Mouse (Mus musculus) kidney, adult 2 months (tissue): ENCODE results near the gene Scp2.

Experiments
- CTCF ChIP-seq: fragments of 200-500 bp; conservative IDR thresholded peaks from 2 replicates; pipeline ENCODE4 v1.5.1; 2011; ENCODE audit warnings: low read depth, mild to moderate bottlenecking, control low read depth, low read length, moderate library complexity, mixed read lengths; ENCODE audit not compliant: insufficient read depth, insufficient read length
- POLR2A ChIP-seq: fragments of 200-500 bp; IDR thresholded peaks from one replicate; pipeline ENCODE4 v1.6.1; 2011; ENCODE audit warnings: low read depth, low read length, control low read depth

GRCm38 (mm10) chr4:108109728-108110127 is 35.1 kb downstream of the Scp2 start:
- TF ChIP-seq CTCF (no peak), POLR2A (no peak)
